Mouse (Mus musculus) myocyte (in vitro differentiated cells): ENCODE measurements around the gene Net1. TPM values are rescaled to one million over a fixed set of nuclear protein-coding genes. Genes with fewer than 3 reads are reported as not detected.
"Not testable (repeated sequence)": the region's sequence is repeated elsewhere in the genome, so short reads cannot be mapped to it uniquely, and the experiment has no call there.

Experiments
- H3K27me3 ChIP-seq: one replicate; pipeline ENCODE4 v1.6.1; 2011; ENCODE audit not compliant: control insufficient read depth, insufficient read depth, insufficient read length
- H3K36me3 ChIP-seq: one replicate; pipeline ENCODE4 v1.6.1; 2011; ENCODE audit not compliant: control insufficient read depth, insufficient read depth
- H3K4me2 ChIP-seq: one replicate; pipeline ENCODE4 v1.6.1; 2011; ENCODE audit warnings: low read depth, control low read depth
- H3K4me3 ChIP-seq: one replicate; pipeline ENCODE4 v1.5.1; 2011; ENCODE audit warnings: mild to moderate bottlenecking, control low read depth, moderate library complexity
- H3K79me2 ChIP-seq: one replicate; pipeline ENCODE4 v1.6.1; 2011; ENCODE audit not compliant: control insufficient read depth, insufficient read depth
- H3ac ChIP-seq: one replicate; pipeline ENCODE4 v1.6.1; 2011; ENCODE audit not compliant: control insufficient read depth, insufficient read length
- CEBPB ChIP-seq: IDR thresholded peaks from 2 replicates; pipeline ENCODE4 v1.6.1; 2011; ENCODE audit warnings: mild to moderate bottlenecking, moderate library complexity; ENCODE audit not compliant: poor library complexity, insufficient read depth, severe bottlenecking
- E2F4 ChIP-seq: IDR thresholded peaks from one replicate; pipeline ENCODE4 v1.6.1; 2011; ENCODE audit warnings: mild to moderate bottlenecking, control low read depth, moderate library complexity; ENCODE audit not compliant: insufficient read depth
- MAX ChIP-seq: IDR thresholded peaks from one replicate; pipeline ENCODE4 v1.6.1; 2011; ENCODE audit warnings: low read depth, mild to moderate bottlenecking, control low read depth
- MYOD1 ChIP-seq, 3 experiments: IDR thresholded peaks; one replicate each; pipeline ENCODE4 v1.6.1; 2011; ENCODE audit warnings: control low read depth in 2 of 3, low read depth in 2 of 3, mild to moderate bottlenecking in 2 of 3, moderate library complexity in 1 of 3; ENCODE audit not compliant: insufficient read length in 2 of 3, control insufficient read depth in 1 of 3
- MYOG ChIP-seq, 3 experiments: IDR thresholded peaks; one replicate each; pipeline ENCODE4 v1.6.1; 2011; ENCODE audit warnings: control low read depth in 2 of 3, low read depth in 2 of 3, mild to moderate bottlenecking in 2 of 3; ENCODE audit not compliant: insufficient read length in 2 of 3, control insufficient read depth in 1 of 3, insufficient read depth in 1 of 3
- POLR2A ChIP-seq: IDR thresholded peaks from one replicate; pipeline ENCODE4 v1.6.1; 2011; ENCODE audit warnings: low read depth, mild to moderate bottlenecking, control low read depth, moderate library complexity; ENCODE audit not compliant: insufficient read length
- POLR2AphosphoS2 ChIP-seq: IDR thresholded peaks from one replicate; pipeline ENCODE4 v1.6.1; 2011; ENCODE audit warnings: low read depth, control low read depth; ENCODE audit not compliant: insufficient read length
- REST ChIP-seq: IDR thresholded peaks from one replicate; pipeline ENCODE4 v1.6.1; 2011; ENCODE audit warnings: mild to moderate bottlenecking, control low read depth, moderate library complexity; ENCODE audit not compliant: insufficient read depth, insufficient read length
- SRF ChIP-seq: IDR thresholded peaks from one replicate; pipeline ENCODE4 v1.6.1; 2011; ENCODE audit warnings: low read depth; ENCODE audit not compliant: control insufficient read depth, insufficient read length
- TCF12 ChIP-seq: IDR thresholded peaks from one replicate; pipeline ENCODE4 v1.6.1; 2011; ENCODE audit warnings: mild to moderate bottlenecking, control low read depth; ENCODE audit not compliant: poor library complexity, insufficient read depth, severe bottlenecking
- TCF3 ChIP-seq: IDR thresholded peaks from one replicate; pipeline ENCODE4 v1.6.1; 2011; ENCODE audit warnings: low read depth, control low read depth; ENCODE audit not compliant: insufficient read length
- USF1 ChIP-seq: IDR thresholded peaks from one replicate; pipeline ENCODE4 v1.6.1; 2011; ENCODE audit warnings: low read depth, mild to moderate bottlenecking, control low read depth, moderate library complexity
- polyA plus RNA-seq: library from polyadenylated mRNA; unstranded; fragments of >200 nt; fragmentation: generic; extraction: Trizol; gene quantifications from one replicate; pipeline ENCODE4 v1.2.1, GENCODE M21; 2012; ENCODE audit warnings: missing spikeins

The Net1 gene
- polyA plus RNA-seq, 1 experiment: 13.7 TPM

DNA sequence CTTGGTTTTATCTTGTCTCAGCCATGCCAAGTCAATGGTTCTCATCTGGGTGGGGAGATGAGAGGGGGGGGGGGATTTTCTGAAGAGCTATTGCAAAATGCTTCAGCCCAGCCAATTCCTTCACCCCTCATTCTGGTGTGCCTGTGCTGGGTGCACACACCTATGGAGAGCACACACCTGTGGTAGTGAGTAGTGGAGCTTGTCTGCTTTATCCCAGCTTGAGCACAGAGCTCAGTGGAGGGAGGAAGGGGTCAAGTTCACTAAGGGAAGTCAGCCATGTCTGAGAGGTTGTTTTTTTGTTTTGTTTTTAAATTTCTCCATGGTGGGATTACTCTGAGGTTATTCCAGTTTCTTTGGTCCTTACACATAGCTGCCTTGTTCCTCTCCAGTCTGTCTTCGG is 61.8 kb downstream of the Net1 start:
- H3ac ChIP-seq: no peak overlapping the region
- no peaks in the 10 kb centered on the region for H3K27me3 ChIP-seq
- TF ChIP-seq REST (no peak), POLR2A (no peak), USF1 (no peak), CEBPB (no peak), MAX (no peak), TCF12 (no peak), POLR2AphosphoS2 (no peak), SRF (no peak), TCF3 (no peak)
- H3K36me3 ChIP-seq: no peaks in the 10 kb centered on the region
- H3K4me2 ChIP-seq: no peak overlapping the region
- H3K4me3 ChIP-seq: no peak overlapping the region
- H3K79me2 ChIP-seq: no peaks in the 10 kb centered on the region

- H3K27me3 ChIP-seq: no peaks in the 10 kb centered on the region
- H3ac ChIP-seq: no peak overlapping the region
- H3K4me2 ChIP-seq: no peak overlapping the region
- no peaks in the 10 kb centered on the region for H3K36me3 ChIP-seq
- TF ChIP-seq TCF12 (no peak), POLR2A (no peak), MYOD1 (IDR thresholded peaks at IDR 0.05; ENCODE audit: control insufficient read depth in 1 of 3, insufficient read length in 2 of 3, low read depth in 2 of 3) (no peak), CEBPB (no peak), REST (no peak), POLR2AphosphoS2 (no peak), MAX (no peak), E2F4 (no peak), MYOG (IDR thresholded peaks at IDR 0.05; ENCODE audit: control insufficient read depth in 1 of 3, insufficient read depth in 1 of 3, insufficient read length in 2 of 3, low read depth in 2 of 3) (no peak), TCF3 (no peak), USF1 (no peak), SRF (no peak)
- no peaks in the 10 kb centered on the region for H3K79me2 ChIP-seq
- no peak overlapping the region for H3K4me3 ChIP-seq
Observed at GRCm38 (mm10) chr13:3854856-3855255, 63.2 kb downstream of the Net1 start.

DNA sequence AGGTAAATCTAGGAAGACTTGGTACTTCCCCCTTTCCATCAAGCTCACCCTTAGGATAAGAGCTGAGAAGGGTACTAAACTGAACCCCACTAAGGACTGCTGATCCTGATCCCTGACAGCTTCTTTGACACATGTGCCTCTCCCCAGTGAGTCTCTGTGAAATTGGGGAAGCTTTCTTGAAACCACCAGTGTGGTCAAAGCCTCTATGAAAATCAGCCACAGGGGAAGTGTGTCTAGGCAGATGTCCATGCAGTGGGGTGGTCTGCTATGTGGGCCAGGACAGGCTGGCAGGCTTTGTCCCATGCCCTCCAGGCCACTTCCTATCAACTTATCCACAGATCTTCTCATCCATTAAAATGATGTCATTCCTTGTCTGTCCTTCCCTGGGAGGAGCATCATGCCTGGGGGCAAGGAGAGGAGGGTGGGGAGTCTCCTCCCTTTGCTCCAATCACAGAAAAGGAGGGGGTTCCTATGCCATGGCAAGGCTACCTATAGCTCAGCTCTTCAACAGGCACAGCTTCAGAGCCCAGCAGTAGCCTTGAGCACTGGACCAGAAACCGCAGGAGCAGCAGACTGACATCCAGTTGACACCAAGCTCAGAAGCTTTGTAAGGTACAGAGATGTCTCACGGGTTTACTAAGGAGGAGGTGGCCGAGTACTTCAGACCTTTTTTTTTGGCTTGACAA is 64.2 kb downstream of the Net1 start, which contains the start of gene Calm5:
Gene Calm5, plus strand, starts transcription at position 526 of the 686 bp plus-strand sequence.
- not testable (repeated sequence) for H3K79me2 ChIP-seq, H3K4me2 ChIP-seq, H3ac ChIP-seq

GRCm38 (mm10) chr13:3850330-3850729 is 67.7 kb downstream of the Net1 start:
- Histone ChIP-seq H3ac (no peak overlapping the region), H3K4me2 (no peak overlapping the region), H3K36me3 (no peaks in the 10 kb centered on the region), H3K79me2 (no peaks in the 10 kb centered on the region), H3K27me3 (no peaks in the 10 kb centered on the region), H3K4me3 (no peak overlapping the region)
- TF ChIP-seq TCF12 (no peak), E2F4 (no peak), MYOG (IDR thresholded peaks at IDR 0.05; ENCODE audit: control insufficient read depth in 1 of 3, insufficient read depth in 1 of 3, insufficient read length in 2 of 3, low read depth in 2 of 3) (no peak), POLR2A (no peak), POLR2AphosphoS2 (no peak), MYOD1 (IDR thresholded peaks at IDR 0.05; ENCODE audit: control insufficient read depth in 1 of 3, insufficient read length in 2 of 3, low read depth in 2 of 3) (no peak), CEBPB (no peak), TCF3 (no peak), SRF (no peak), REST (no peak), MAX (no peak), USF1 (no peak)

More for the DNA sequence above, 64.2 kb downstream of the Net1 start, which contains the start of gene Calm5:
- H3K36me3 ChIP-seq, H3K27me3 ChIP-seq, H3K4me3 ChIP-seq: not testable (repeated sequence)

- not testable (repeated sequence) for H3K79me2 ChIP-seq, H3ac ChIP-seq, H3K4me2 ChIP-seq, H3K36me3 ChIP-seq, H3K4me3 ChIP-seq, H3K27me3 ChIP-seq
Observed at GRCm38 (mm10) chr13:3840662-3841061, 77.4 kb downstream of the Net1 start.

- not testable (repeated sequence) for H3ac ChIP-seq, H3K79me2 ChIP-seq, H3K4me2 ChIP-seq, H3K27me3 ChIP-seq, H3K4me3 ChIP-seq, H3K36me3 ChIP-seq
Observed at GRCm38 (mm10) chr13:3837312-3837807, 80.7 kb downstream of the Net1 start, which contains the start of gene Calm4. Gene Calm4, plus strand, starts transcription at chr13:3837757.

DNA sequence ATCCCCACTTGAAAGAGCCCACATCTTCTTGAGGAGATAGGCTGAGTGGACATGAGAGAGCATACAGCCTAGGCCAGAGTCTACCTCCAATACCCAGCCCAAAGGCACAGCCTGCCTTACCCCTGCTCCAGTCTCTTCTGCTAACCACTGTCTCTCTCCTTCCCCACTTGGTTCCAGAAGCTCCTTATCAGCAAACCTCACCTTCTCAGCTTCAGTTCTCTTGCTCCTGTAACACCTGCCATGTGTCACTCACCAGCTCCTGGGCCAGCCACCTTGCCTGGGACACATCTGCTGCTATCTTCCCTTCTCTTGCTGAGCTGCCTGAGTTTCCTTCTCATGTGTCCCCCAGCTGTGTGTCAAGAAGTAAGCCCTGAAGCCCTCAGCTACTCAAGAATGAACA is 84.4 kb downstream of the Net1 start:
- H3K27me3 ChIP-seq, H3K79me2 ChIP-seq, H3K36me3 ChIP-seq, H3K4me2 ChIP-seq, H3ac ChIP-seq, H3K4me3 ChIP-seq: not testable (repeated sequence)
